1 mouse cellular context compared by ENCODE assay signal in the genomic region with DNA sequence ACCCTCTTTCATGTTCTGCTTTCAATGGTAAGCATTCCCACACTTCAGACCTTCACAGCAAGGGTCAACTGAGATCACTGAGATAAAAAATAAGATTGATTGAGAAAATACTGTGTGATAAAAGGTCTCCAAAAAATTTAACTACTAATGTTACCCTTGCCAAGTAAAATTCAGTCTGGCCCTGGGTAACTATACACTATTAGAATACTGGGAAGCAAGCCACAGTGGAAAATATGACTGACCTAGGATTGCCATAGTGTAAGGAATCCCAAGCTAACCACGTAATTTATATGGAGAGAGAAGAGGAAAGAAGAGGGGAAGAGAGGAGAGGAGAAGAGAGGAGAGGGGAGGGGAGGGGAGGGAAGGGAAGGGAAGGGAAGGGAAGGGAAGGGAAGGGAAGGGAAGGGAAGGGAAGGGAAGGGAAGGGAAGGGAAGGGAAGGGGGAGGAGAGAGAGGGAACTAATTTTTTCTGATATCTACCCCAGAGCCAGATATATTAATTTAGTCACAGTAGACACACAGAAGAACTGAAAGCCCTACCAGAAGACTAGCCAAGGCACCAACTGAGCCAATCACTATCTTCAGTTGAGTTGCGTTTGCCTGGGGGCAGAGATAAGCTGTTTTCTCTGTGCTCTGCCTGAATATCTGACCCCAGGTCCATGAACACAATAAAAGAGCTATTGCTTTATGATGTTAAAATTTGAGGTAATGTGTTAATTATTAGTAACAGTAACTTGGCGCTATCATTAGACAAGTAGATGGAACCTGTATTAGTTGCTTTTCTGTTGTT.
TF ChIP-seq lines count a peak whose summit lies in the region.

No protein-coding gene starts in this region.

TF ChIP-seq in MEL, 35 proteins besides CTCF, POLR2A, EP300 and RAD21 (continued from another document):
- TF ChIP-seq HCFC1 (IDR thresholded peaks at IDR 0.05; ENCODE audit: low read depth, low read length) (no peak), TCF12 (IDR thresholded peaks at IDR 0.05; ENCODE audit: low read depth, low read length) (no peak)
TF ChIP-seq in MEL: peak in this region for 0.
